Mouse (Mus musculus) small intestine, adult 2 months (tissue): Measurements from ENCODE around the gene Faah.

Source experiments
- CTCF ChIP-seq: fragments of 200-500 bp; IDR thresholded peaks from 2 replicates; pipeline ENCODE4 v1.5.1; 2012; ENCODE audit warnings: low read depth, mild to moderate bottlenecking, control low read depth, inconsistent platforms, low read length, moderate library complexity, mixed read lengths; ENCODE audit not compliant: insufficient replicate concordance, insufficient read length; ENCODE audit errors: extremely low read depth
- POLR2A ChIP-seq: fragments of 200-500 bp; IDR thresholded peaks from 2 replicates; pipeline ENCODE4 v1.6.1; 2012; ENCODE audit warnings: low read depth, mild to moderate bottlenecking, control low read depth, inconsistent platforms, low read length, moderate library complexity

DNA sequence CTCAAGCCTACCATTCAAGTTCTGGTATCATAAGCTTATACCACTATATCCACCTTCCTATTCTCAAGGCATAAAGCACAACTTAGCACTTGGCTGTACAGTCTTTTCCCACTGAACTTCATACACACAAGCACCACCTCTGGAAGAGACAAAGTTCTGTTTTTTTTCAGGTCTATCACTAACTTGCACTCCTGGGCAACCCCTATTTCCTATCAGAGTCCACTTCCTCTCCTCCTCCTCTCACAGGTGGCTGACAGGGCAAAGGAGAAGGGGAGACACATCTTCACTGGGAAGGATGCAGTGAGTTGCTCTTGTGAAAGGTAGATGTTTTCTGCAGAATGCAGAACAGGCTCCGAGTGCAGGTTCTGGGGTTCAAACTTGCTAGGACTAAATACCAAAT is 30.0 kb upstream of the Faah start:
- TF ChIP-seq POLR2A (no peak), CTCF (no peak)
